Mouse (Mus musculus) liver, adult 2 months (tissue): Measurements from ENCODE around the gene Abhd2. TPM values are rescaled to one million over a fixed set of nuclear protein-coding genes. Genes with fewer than 3 reads are reported as not detected.

Experiments used
- DNase-seq: peaks from one replicate; pipeline ENCODE4 v3.0.0-alpha.2; 2011; ENCODE audit warnings: low read depth, low spot score; ENCODE audit errors: extremely low read depth
- H3K27ac ChIP-seq: fragments of 200-500 bp; replicated peaks from 2 replicates; pipeline ENCODE4 v1.5.1; 2012; ENCODE audit warnings: low read depth, mild to moderate bottlenecking, control low read depth, inconsistent platforms, low read length; ENCODE audit not compliant: insufficient read depth
- H3K27me3 ChIP-seq: fragments of 200-500 bp; 2 replicates; pipeline ENCODE4 v1.6.1; 2012; ENCODE audit warnings: mild to moderate bottlenecking, moderate library complexity, low read length, inconsistent platforms; ENCODE audit not compliant: control insufficient read depth, insufficient read depth
- H3K36me3 ChIP-seq: fragments of 200-500 bp; 2 replicates; pipeline ENCODE4 v1.6.1; 2012; ENCODE audit warnings: low read length, inconsistent platforms; ENCODE audit not compliant: control insufficient read depth, insufficient read depth
- H3K4me1 ChIP-seq: fragments of 200-500 bp; 2 replicates; pipeline ENCODE4 v1.6.1; 2011; ENCODE audit warnings: low read length; ENCODE audit not compliant: control insufficient read depth, insufficient read depth
- H3K4me3 ChIP-seq: fragments of 200-500 bp; 2 replicates; pipeline ENCODE4 v1.5.1; 2011; ENCODE audit warnings: low read depth, mild to moderate bottlenecking, control low read depth, low read length, moderate library complexity; ENCODE audit not compliant: insufficient read depth
- H3K79me2 ChIP-seq: fragments of 200-500 bp; 2 replicates; pipeline ENCODE4 v1.6.1; 2012; ENCODE audit warnings: inconsistent platforms, mild to moderate bottlenecking, low read length, moderate library complexity; ENCODE audit not compliant: control insufficient read depth, insufficient read depth
- H3K9ac ChIP-seq: fragments of 200-500 bp; 2 replicates; pipeline ENCODE4 v1.6.1; 2012; ENCODE audit warnings: low read depth, mild to moderate bottlenecking, control low read depth, inconsistent platforms, low read length
- CTCF ChIP-seq: fragments of 200-500 bp; IDR thresholded peaks from 2 replicates; pipeline ENCODE4 v1.5.1; 2011; ENCODE audit warnings: low read depth, low read length, control low read depth
- POLR2A ChIP-seq: fragments of 200-500 bp; IDR thresholded peaks from 2 replicates; pipeline ENCODE4 v1.6.1; 2011; ENCODE audit warnings: low read length, control low read depth; ENCODE audit not compliant: insufficient read depth; ENCODE audit errors: extremely low read depth
- WGBS: fragments of 180-500 bp; shearing (Covaris S2); methylation state at CpG from one replicate; pipeline ENCODE4 v1.1.7; 2018; 5-methylcytosine and 5-hydroxymethylcytosine counted together
- polyA plus RNA-seq: library from polyadenylated mRNA; depleted of rRNA; stranded (reverse); fragments of >200 nt; gene quantifications from 2 replicates; pipeline ENCODE4 v1.2.3, GENCODE M21; 2012
- total RNA-seq: library from RNA; depleted of rRNA; stranded (reverse); fragments of >200 nt; gene quantifications from 2 replicates; pipeline ENCODE4 v1.2.3, GENCODE M21; 2014

Gene Abhd2
- total and polyA plus RNA-seq, 2 experiments: 46.4 to 51.2 TPM

DNA sequence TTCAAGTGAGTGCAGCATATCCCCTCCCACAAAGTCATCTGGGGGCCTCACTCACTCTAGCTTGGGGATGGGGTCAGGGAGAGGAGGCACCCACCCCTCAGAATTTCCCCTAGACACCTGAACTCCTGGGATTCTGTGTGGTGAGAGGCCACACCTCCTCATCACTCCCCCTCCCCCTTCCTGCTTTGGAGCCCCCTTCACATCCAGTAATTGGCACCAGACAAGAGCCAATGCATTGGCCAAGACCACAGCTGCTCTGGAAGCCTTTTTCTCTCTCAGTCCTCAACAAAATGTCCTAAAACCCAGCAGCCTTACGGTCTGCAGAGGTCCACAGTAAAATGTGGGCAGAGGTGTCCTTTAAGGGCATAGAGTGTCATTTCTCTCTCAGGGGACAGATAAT, 25.6 kb upstream of the Abhd2 start:
- Histone ChIP-seq H3K4me3 (no peak overlapping the region), H3K27me3 (no peaks in the 10 kb centered on the region), H3K36me3 (no peaks in the 10 kb centered on the region), H3K4me1 (peaks cover 10% of the 10 kb centered on the region), H3K9ac (no peak overlapping the region), H3K27ac (peak overlapping the region; percentile 10), H3K79me2 (no peaks in the 10 kb centered on the region)
- 74% methylated on average over 1 of the region's 1 CpGs for WGBS
- DNase-seq: no peak
- TF ChIP-seq CTCF (no peak), POLR2A (no peak)

DNA sequence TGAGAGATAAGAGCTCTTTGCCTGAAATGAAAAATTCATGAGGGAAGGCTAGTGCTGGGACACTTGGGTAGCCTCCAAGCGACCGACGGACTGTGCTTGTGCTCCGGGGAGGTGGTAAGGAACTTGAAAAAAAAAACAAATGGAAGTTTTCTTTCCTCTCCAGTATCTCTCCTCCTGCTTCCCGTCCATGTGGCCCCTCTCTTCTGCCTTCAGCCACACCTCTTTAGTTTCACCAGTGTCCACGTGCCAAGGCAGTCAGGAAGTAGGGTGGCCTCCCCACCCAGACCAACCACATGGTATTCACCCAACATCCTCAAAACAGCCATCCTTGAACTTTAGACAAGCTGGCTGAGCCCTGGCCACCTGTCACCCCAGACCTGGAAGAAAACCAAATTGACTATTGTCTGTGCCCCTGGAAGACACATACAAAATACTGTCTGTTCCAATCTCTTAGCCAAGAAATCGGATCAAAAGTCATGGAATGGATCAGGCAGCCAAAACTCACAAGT, 25.1 kb upstream of the Abhd2 start:
- no peaks in the 10 kb centered on the region for H3K36me3 ChIP-seq
- peak; percentile 94 for DNase-seq
- no peak overlapping the region for H3K4me3 ChIP-seq
- H3K79me2 ChIP-seq: no peaks in the 10 kb centered on the region
- no peak overlapping the region for H3K9ac ChIP-seq
- H3K27ac ChIP-seq: peak overlapping the region; percentile 10
- H3K27me3 ChIP-seq: no peaks in the 10 kb centered on the region
- TF ChIP-seq POLR2A (no peak), CTCF (no peak)
- WGBS: 5% methylated on average over 7 of the region's 7 CpGs
- peaks cover 10% of the 10 kb centered on the region for H3K4me1 ChIP-seq

DNA sequence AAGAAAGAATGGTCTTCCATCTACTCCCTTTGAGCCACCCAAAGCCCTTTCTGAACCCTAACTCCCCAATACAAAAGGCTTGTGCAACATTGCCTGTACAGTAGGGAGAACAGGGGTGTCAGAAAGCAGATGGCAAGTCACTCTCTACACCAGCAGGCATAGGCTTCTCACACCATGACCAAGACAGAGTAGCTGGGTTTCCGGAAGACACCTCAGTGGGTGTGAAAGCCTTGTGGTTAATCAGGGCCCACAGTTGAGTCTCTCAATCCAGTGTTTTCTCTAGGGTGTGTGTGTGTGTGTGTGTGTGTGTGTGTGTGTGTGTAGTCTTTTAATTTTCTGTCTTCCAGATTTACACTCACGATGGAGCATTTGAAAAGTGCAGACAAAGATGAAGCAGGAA, 23.4 kb upstream of the Abhd2 start:
- H3K27ac ChIP-seq: no peak overlapping the region
- TF ChIP-seq POLR2A: no peak
- TF ChIP-seq CTCF: no peak
- H3K4me3 ChIP-seq: no peak overlapping the region
- no peak for DNase-seq
- WGBS: 88% methylated on average over 2 of the region's 2 CpGs
- H3K9ac ChIP-seq: no peak overlapping the region
- no peaks in the 10 kb centered on the region for H3K79me2 ChIP-seq
- no peaks in the 10 kb centered on the region for H3K36me3 ChIP-seq
- H3K27me3 ChIP-seq: no peaks in the 10 kb centered on the region
- peaks cover 10% of the 10 kb centered on the region for H3K4me1 ChIP-seq

- no peak overlapping the region for H3K27ac ChIP-seq
- WGBS: 60% methylated on average over 3 of the region's 3 CpGs
- H3K9ac ChIP-seq: no peak overlapping the region
- DNase-seq: peak; percentile 68
- H3K79me2 ChIP-seq: no peaks in the 10 kb centered on the region
- H3K4me3 ChIP-seq: no peak overlapping the region
- no peaks in the 10 kb centered on the region for H3K27me3 ChIP-seq
- peaks cover 29% of the 10 kb centered on the region for H3K4me1 ChIP-seq
- H3K36me3 ChIP-seq: no peaks in the 10 kb centered on the region
- TF ChIP-seq POLR2A (no peak), CTCF (no peak)
Observed at GRCm38 (mm10) chr7:79254248-79254888, 18.6 kb upstream of the Abhd2 start.

- Histone ChIP-seq H3K9ac (no peak overlapping the region), H3K36me3 (no peaks in the 10 kb centered on the region), H3K4me3 (no peak overlapping the region), H3K4me1 (peaks cover 31% of the 10 kb centered on the region), H3K27me3 (no peaks in the 10 kb centered on the region), H3K79me2 (no peaks in the 10 kb centered on the region), H3K27ac (no peak overlapping the region)
- 38% methylated on average over 7 of the region's 7 CpGs for WGBS
- peak; percentile 50 for DNase-seq
- TF ChIP-seq CTCF (no peak), POLR2A (no peak)
Observed at GRCm38 (mm10) chr7:79255350-79255749, 17.6 kb upstream of the Abhd2 start.

GRCm38 (mm10) chr7:79255752-79256151, 17.2 kb upstream of the Abhd2 start:
- Histone ChIP-seq H3K4me1 (peaks cover 31% of the 10 kb centered on the region), H3K4me3 (no peak overlapping the region), H3K9ac (no peak overlapping the region), H3K27ac (no peak overlapping the region), H3K27me3 (no peaks in the 10 kb centered on the region), H3K79me2 (no peaks in the 10 kb centered on the region), H3K36me3 (no peaks in the 10 kb centered on the region)
- WGBS: 85% methylated on average over 10 of the region's 10 CpGs
- TF ChIP-seq POLR2A (no peak), CTCF (peak; percentile 43)
- DNase-seq: no peak
